Mouse (Mus musculus) forebrain, postnatal 0 days (tissue): ENCODE data around the gene Lrrc15. TPM values are rescaled to one million over a fixed set of nuclear protein-coding genes. Genes with fewer than 3 reads are reported as not detected.

Experiments
- ATAC-seq: fragments of 200-750 bp; cut with Nextera tagmentation; 2 replicates; pipeline ENCODE4 v1.8.0; 2017; ENCODE audit warnings: mild to moderate bottlenecking, moderate library complexity
- DNase-seq: peaks from one replicate; pipeline ENCODE4 v3.0.0-alpha.2; 2015
- H3K27ac ChIP-seq: fragments of 300-500 bp; sonication (generic); 2 replicates; pipeline ENCODE4 v1.5.1; 2014; ENCODE audit warnings: low read depth, mild to moderate bottlenecking, antibody characterized with exemption, low read length, moderate library complexity, mixed read lengths
- H3K27me3 ChIP-seq: fragments of 300-500 bp; sonication (generic); 2 replicates; pipeline ENCODE4 v1.6.1; 2014; ENCODE audit warnings: mild to moderate bottlenecking, low read length, mixed read lengths; ENCODE audit not compliant: insufficient read depth
- H3K36me3 ChIP-seq: fragments of 300-500 bp; sonication (generic); 2 replicates; pipeline ENCODE4 v1.6.1; 2014; ENCODE audit warnings: mild to moderate bottlenecking, moderate library complexity; ENCODE audit not compliant: insufficient read depth
- H3K4me1 ChIP-seq: fragments of 300-500 bp; sonication (generic); 2 replicates; pipeline ENCODE4 v1.6.1; 2014; ENCODE audit warnings: antibody characterized with exemption; ENCODE audit not compliant: insufficient read depth
- H3K4me2 ChIP-seq: fragments of 300-500 bp; sonication (generic); 2 replicates; pipeline ENCODE4 v1.6.1; 2014; ENCODE audit warnings: low read depth, mild to moderate bottlenecking, moderate library complexity
- H3K4me3 ChIP-seq: fragments of 300-500 bp; sonication (generic); 2 replicates; pipeline ENCODE4 v1.5.1; 2014; ENCODE audit warnings: low read depth, low read length, mixed read lengths
- H3K9ac ChIP-seq: fragments of 300-500 bp; sonication (generic); 2 replicates; pipeline ENCODE4 v1.6.1; 2014; ENCODE audit warnings: mild to moderate bottlenecking
- H3K9me3 ChIP-seq: fragments of 300-500 bp; sonication (generic); 2 replicates; pipeline ENCODE4 v1.6.1; 2016; ENCODE audit warnings: low read length
- CTCF ChIP-seq: sonication (generic); IDR thresholded peaks from 2 replicates; pipeline ENCODE4 v1.5.1; 2016; ENCODE audit warnings: antibody characterized with exemption, control low read depth, low read depth
- WGBS: fragments of 180-500 bp; shearing (Covaris S2); extraction: QIAGEN DNeasy Blood & Tissue Kit; methylation state at CpG from one replicate; pipeline ENCODE4 v1.1.7; 2014; 5-methylcytosine and 5-hydroxymethylcytosine counted together
- polyA plus RNA-seq: library from polyadenylated mRNA; unstranded; fragments of >200 nt; fragmentation: Nextera tagmentation; extraction: Ambion mirVana; gene quantifications from 2 replicates; pipeline ENCODE4 v1.2.1, GENCODE M21; 2015
- total RNA-seq: library from RNA; depleted of rRNA; stranded (reverse); fragments of >200 nt; gene quantifications from 2 replicates; pipeline ENCODE4 v1.2.3, GENCODE M21; 2014

Gene Lrrc15
- total and polyA plus RNA-seq, 2 experiments from 2014 or later: 0.12 to 0.48 TPM

GRCm38 (mm10) chr16:30307961-30308615, 25.0 kb upstream of the Lrrc15 start:
- DNase-seq: peak; percentile 24

DNA sequence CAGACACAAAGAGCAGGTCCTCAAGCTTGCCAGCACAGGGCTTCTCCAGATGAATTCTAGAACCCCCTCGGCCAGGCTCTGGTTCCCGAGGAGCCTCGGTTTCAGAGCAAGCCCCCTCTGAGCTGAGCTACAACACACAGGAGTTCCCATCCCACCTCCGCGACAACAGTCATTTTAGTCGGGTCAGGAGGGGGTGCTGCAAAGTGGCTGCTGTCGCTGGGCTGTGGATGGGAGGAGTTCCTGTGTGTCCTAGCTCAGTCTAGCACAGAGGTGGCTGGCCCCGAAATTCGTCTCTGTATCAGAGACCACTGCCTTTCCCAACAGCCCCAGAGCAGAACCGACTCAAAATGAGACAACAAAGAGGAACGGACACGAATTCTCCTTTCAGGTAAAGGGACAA, 24.2 kb upstream of the Lrrc15 start:
- Histone ChIP-seq H3K36me3 (no peaks in the 10 kb centered on the region), H3K4me3 (no peak overlapping the region), H3K9ac (no peak overlapping the region), H3K27ac (no peak overlapping the region), H3K9me3 (no peaks in the 10 kb centered on the region), H3K4me2 (no peak overlapping the region), H3K27me3 (peaks cover 6% of the 10 kb centered on the region), H3K4me1 (0 out of 2 replicates have a peak, but pooled peaks cover 7% of the 10 kb centered on the region)
- TF ChIP-seq CTCF: no peak
- DNase-seq: no peak
- WGBS: 58% methylated on average over 12 of the region's 12 CpGs
- ATAC-seq: no peak

More at GRCm38 (mm10) chr16:30307961-30308615, 25.0 kb upstream of the Lrrc15 start:
- peaks cover 6% of the 10 kb centered on the region for H3K27me3 ChIP-seq
- H3K9ac ChIP-seq: peak overlapping the region; percentile 62
- no peaks in the 10 kb centered on the region for H3K36me3 ChIP-seq
- peak overlapping the region; percentile 91 for H3K4me2 ChIP-seq
- H3K4me3 ChIP-seq: peak overlapping the region; percentile 57
- ATAC-seq: 0 out of 2 replicates have a peak, but pooled peaks have one; percentile 10
- no peak for TF ChIP-seq CTCF
- H3K4me1 ChIP-seq: 0 out of 2 replicates have a peak, but pooled peaks cover 7% of the 10 kb centered on the region
- WGBS: 14% methylated on average over 29 of the region's 29 CpGs
- no peaks in the 10 kb centered on the region for H3K9me3 ChIP-seq
- no peak overlapping the region for H3K27ac ChIP-seq

DNA sequence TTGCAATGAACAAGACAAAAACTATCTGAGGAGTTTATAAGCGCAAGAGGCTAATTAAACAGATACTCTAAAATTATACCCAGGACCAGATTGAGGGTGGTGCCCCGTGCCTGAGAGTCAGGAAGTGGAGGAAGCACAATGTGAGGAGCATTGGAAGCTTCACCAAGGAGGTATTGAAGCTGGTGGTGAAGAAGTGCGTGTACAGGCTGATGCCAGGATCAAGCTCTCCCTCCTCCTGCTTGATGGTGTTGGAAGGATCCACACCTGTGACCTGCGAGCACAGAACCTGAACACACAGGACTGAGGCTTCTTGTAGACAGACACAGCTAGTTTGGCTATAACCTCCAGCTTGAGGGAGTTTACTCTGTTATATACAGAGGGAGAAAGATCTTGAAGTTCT, 23.0 kb upstream of the Lrrc15 start:
- ATAC-seq (no peak), DNase-seq (no peak)
- WGBS: 89% methylated on average over 4 of the region's 4 CpGs
- Histone ChIP-seq H3K4me2 (no peak overlapping the region), H3K36me3 (no peaks in the 10 kb centered on the region), H3K4me3 (no peak overlapping the region), H3K27ac (no peak overlapping the region), H3K27me3 (peaks cover 6% of the 10 kb centered on the region), H3K4me1 (0 out of 2 replicates have a peak, but pooled peaks cover 7% of the 10 kb centered on the region), H3K9me3 (no peaks in the 10 kb centered on the region), H3K9ac (no peak overlapping the region)
- TF ChIP-seq CTCF: no peak

GRCm38 (mm10) chr16:30304236-30304635, 21.2 kb upstream of the Lrrc15 start:
- Histone ChIP-seq H3K27me3 (no peaks in the 10 kb centered on the region; the same call in 1 of the 2 replicates), H3K36me3 (no peaks in the 10 kb centered on the region), H3K4me1 (no peaks in the 10 kb centered on the region), H3K9me3 (no peaks in the 10 kb centered on the region), H3K4me2 (no peak overlapping the region), H3K4me3 (no peak overlapping the region), H3K27ac (no peak overlapping the region), H3K9ac (no peak overlapping the region)
- TF ChIP-seq CTCF: no peak
- DNase-seq (no peak), ATAC-seq (no peak)
- WGBS: 71% methylated on average over 5 of the region's 5 CpGs

DNA sequence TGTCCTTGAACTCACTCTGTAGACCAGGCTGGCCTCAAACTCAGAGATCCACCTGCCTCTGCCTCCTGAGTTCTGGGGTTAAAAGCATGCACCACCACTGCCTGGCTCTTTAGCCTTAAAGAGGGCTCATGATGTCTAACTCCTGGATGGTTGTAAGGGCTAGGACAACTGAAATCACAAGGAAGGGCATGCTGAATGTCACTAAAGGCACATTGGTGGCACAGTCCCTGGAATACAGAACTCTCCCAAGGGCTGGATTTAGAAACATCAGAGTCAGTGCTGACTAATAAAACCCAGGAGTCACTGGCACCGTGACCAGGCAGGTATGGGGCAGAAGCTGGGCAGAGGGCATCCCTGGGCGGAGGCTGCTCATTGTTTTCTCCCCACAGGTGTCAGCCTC, 20.4 kb upstream of the Lrrc15 start:
- no peaks in the 10 kb centered on the region for H3K4me1 ChIP-seq

DNA sequence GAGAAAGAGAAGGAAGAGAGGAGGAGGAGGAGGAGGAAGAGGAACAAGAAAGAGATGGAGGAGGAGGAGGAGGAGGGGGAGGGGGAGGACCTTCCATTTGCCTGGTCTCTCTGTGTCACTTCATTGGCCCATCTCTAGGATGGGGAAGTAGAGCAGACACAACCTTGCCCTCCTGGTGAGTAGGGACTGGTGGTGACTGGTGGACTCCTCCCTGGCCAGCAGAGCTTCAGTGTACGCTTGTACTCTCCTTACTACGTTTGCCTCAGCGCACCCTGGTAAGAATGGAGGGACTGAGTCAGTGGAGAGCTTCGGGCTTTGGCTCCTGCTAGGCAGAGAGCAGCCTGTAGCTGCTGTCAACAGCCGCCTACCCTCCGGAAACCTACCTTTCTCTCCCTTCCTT, 19.6 kb upstream of the Lrrc15 start:
- no peaks in the 10 kb centered on the region for H3K9me3 ChIP-seq
- TF ChIP-seq CTCF: no peak
- ATAC-seq: no peak
- no peaks in the 10 kb centered on the region for H3K4me1 ChIP-seq
- H3K9ac ChIP-seq: no peak overlapping the region
- 84% methylated on average over 6 of the region's 6 CpGs for WGBS
- H3K27me3 ChIP-seq: no peaks in the 10 kb centered on the region; the same call in 1 of the 2 replicates
- no peaks in the 10 kb centered on the region for H3K36me3 ChIP-seq
- H3K27ac ChIP-seq: no peak overlapping the region
- DNase-seq: no peak
- H3K4me2 ChIP-seq: no peak overlapping the region
- no peak overlapping the region for H3K4me3 ChIP-seq

More for the DNA sequence above, 20.4 kb upstream of the Lrrc15 start:
- Histone ChIP-seq H3K4me2 (no peak overlapping the region), H3K27me3 (no peaks in the 10 kb centered on the region; the same call in 1 of the 2 replicates), H3K9me3 (no peaks in the 10 kb centered on the region), H3K27ac (no peak overlapping the region), H3K36me3 (no peaks in the 10 kb centered on the region), H3K9ac (no peak overlapping the region), H3K4me3 (no peak overlapping the region)
- 86% methylated on average over 2 of the region's 2 CpGs for WGBS
- TF ChIP-seq CTCF: no peak
- ATAC-seq (no peak), DNase-seq (no peak)

DNA sequence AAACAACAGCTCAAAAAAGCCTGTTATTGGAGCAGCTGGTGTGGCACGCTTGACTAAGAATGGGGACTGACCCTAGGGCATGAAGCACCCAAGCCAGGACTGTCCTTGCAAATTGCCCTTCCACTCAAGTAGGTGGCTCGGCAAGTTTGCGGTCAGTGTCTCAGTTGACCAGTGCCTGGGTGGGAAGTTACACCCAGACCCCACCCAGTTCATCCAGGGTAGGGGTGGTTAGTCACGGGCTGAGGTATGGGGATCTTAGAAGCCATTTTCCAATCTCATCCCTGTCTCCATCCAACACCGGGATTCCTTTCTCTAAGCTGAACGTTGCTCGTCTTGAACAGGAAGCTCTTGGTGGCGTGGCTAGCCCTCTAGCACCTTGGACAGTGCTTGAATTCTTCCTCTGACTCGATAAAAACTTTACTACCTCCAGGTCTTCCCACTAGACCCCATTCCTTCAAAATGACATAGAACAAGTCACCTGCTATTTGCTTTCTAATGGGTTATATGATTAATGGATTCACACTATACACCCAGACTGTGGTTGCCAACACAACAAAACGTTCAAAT, 16.7 kb upstream of the Lrrc15 start:
- H3K36me3 ChIP-seq: no peaks in the 10 kb centered on the region
- no peaks in the 10 kb centered on the region for H3K27me3 ChIP-seq
- H3K9ac ChIP-seq: no peak overlapping the region
- H3K4me1 ChIP-seq: no peaks in the 10 kb centered on the region
- no peak overlapping the region for H3K27ac ChIP-seq
- ATAC-seq (no peak), DNase-seq (no peak)
- TF ChIP-seq CTCF: no peak
- no peak overlapping the region for H3K4me3 ChIP-seq
- no peak overlapping the region for H3K4me2 ChIP-seq
- no peaks in the 10 kb centered on the region for H3K9me3 ChIP-seq
- WGBS: 75% methylated on average over 10 of the region's 10 CpGs
